Mouse (Mus musculus) liver, embryonic 18 days (tissue): ENCODE measurements around the gene H60b. TPM values are rescaled to one million over a fixed set of nuclear protein-coding genes. Genes with fewer than 3 reads are reported as not detected.

Experiments used
- polyA plus RNA-seq: library from polyadenylated mRNA; depleted of rRNA; stranded (reverse); fragments of >200 nt; gene quantifications from 2 replicates; pipeline ENCODE4 v1.2.3, GENCODE M21; 2012; rRNA removed

Gene H60b
- 0.12 TPM in 2 replicates for polyA plus RNA-seq

DNA sequence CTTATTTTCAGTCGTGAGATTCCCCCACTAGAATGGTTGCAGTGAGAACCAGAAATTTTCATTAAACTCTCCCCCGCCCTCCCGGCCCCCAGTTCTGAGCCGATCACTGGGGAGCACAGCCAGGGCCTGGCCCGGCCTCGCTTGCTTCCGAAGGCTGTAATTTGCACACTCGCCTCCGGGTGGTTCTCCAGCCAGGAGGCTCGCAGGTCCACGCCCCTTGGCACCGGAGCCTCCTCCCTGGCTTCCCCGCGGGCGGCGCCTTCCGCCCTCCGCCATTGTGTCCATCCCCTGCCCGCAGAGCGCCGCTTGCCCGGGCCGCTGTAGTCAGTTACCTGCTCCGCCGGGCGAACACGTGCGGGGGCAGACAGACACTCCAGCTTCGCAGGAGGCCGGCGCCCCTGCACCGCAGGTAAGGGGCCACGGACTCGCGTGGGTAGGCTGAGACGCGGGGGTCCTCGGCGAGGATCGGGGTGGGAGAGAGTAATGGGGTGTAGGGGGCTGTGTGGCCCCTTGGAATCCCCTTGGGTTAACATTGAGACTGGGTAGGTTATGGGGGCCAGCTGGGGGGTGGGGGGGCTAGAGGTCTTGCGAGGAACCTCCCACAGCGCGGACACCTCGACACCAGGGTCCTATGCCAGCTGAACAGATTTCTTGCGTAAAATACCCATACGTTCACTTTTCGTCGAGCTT, at the start of gene H60b, which contains the start of gene Raet1e:
H60b (plus strand) TSS at position 277 of the 690 bp plus-strand sequence.
Raet1e (plus strand) TSS at position 260 of the 690 bp plus-strand sequence.

DNA sequence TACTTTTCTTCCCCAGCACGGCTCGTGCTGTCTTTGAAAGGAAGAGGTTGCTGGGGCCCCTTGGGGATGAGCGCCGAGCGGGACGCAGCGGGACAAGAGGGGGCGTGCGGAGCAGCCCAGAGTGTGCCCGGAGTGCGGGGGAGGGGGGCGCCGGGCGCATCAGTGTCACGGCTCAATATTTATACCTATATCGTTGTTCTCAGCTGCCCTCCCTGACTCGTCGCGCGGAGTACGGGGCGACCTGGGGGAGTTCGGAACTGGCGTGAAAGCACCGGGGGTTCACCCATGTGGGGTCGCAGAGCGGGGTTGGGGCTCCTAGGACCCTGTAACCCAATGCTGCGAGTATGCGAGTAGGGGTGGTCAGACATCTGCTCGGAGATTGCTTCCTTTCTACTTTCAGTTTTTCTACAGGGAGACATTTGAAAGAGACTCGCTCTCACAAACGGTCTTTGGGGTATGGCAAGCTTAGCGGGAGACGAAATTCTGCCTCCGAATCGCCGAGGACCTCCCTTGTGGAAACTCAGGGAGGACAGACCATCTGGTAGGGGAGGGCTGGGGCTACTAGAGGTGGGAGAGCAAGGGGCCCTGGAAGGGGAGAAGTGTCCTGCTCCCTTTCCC, 9.2 kb upstream of the H60b start, which contains the start of gene E030030I06Rik:
E030030I06Rik (minus strand) TSS at position 198 of the 618 bp plus-strand sequence.

Other genes with a start within 250 kb of the H60b start
- not detected in 2 replicates for gene 4930444G20Rik, start 90.5 kb upstream of the H60b start, polyA plus RNA-seq
- gene E030030I06Rik, start 9.3 kb upstream of the H60b start, polyA plus RNA-seq = 3.3 and 3.5 TPM in 2 replicates
- 1.1 and 1.9 TPM in 2 replicates for gene Raet1e, start within 50 bp of the H60b start, polyA plus RNA-seq
- 4.3 and 4.7 TPM in 2 replicates for gene Raet1d, start 202.0 kb downstream of the H60b start, polyA plus RNA-seq